Mouse (Mus musculus) G1E (cell line): Measurements from ENCODE around the gene Clstn1.

Experiments
- CTCF ChIP-seq: IDR thresholded peaks from 2 replicates; pipeline ENCODE4 v1.5.1; 2012; ENCODE audit warnings: low read depth, low read length, inconsistent platforms, mixed read lengths
- TAL1 ChIP-seq: conservative IDR thresholded peaks from 2 replicates; pipeline ENCODE4 v1.6.1; 2012; ENCODE audit warnings: low read depth, low read length, inconsistent platforms, mixed read lengths

- TF ChIP-seq CTCF: no peak
- TF ChIP-seq TAL1: no peak
These were observed 86.5 kb downstream of the Clstn1 start for GRCm38 (mm10) chr4:149672747-149673146.
